Mouse (Mus musculus) midbrain, embryonic 12.5 days (tissue): Measurements from ENCODE around the gene Cbx7. TPM values are rescaled to one million over a fixed set of nuclear protein-coding genes. Genes with fewer than 3 reads are reported as not detected.

Source experiments
- ATAC-seq: fragments of 200-750 bp; cut with Nextera tagmentation; 2 replicates; pipeline ENCODE4 v1.8.0; 2017; ENCODE audit warnings: low read depth, moderate TSS enrichment, moderate library complexity; ENCODE audit not compliant: low FRiP score
- H3K27ac ChIP-seq: fragments of 300-500 bp; sonication (generic); replicated peaks from 2 replicates; pipeline ENCODE4 v1.5.1; 2016; ENCODE audit warnings: mild to moderate bottlenecking
- H3K27me3 ChIP-seq: fragments of 300-500 bp; sonication (generic); 2 replicates; pipeline ENCODE4 v1.6.1; 2016; ENCODE audit warnings: mild to moderate bottlenecking
- H3K36me3 ChIP-seq: fragments of 300-500 bp; sonication (generic); 2 replicates; pipeline ENCODE4 v1.6.1; 2016
- H3K4me1 ChIP-seq: fragments of 300-500 bp; sonication (generic); 2 replicates; pipeline ENCODE4 v1.6.1; 2016
- H3K4me2 ChIP-seq: fragments of 300-500 bp; sonication (generic); replicated peaks from 2 replicates; pipeline ENCODE4 v1.6.1; 2016; ENCODE audit warnings: mild to moderate bottlenecking, moderate library complexity
- H3K4me3 ChIP-seq: fragments of 300-500 bp; sonication (generic); 2 replicates; pipeline ENCODE4 v1.5.1; 2016; ENCODE audit warnings: mild to moderate bottlenecking
- H3K9ac ChIP-seq: fragments of 300-500 bp; sonication (generic); replicated peaks from 2 replicates; pipeline ENCODE4 v1.6.1; 2016; ENCODE audit warnings: mild to moderate bottlenecking, moderate library complexity
- H3K9me3 ChIP-seq: fragments of 300-500 bp; sonication (generic); 2 replicates; pipeline ENCODE4 v1.6.1; 2016; ENCODE audit warnings: mild to moderate bottlenecking
- WGBS: fragments of 180-500 bp; shearing (Covaris S2); methylation state at CpG from one replicate; pipeline ENCODE4 v1.1.7; 2016; 5-methylcytosine and 5-hydroxymethylcytosine counted together
- polyA plus RNA-seq: library from polyadenylated mRNA; unstranded; fragments of >200 nt; fragmentation: Nextera tagmentation; extraction: Ambion mirVana; gene quantifications from 2 replicates; pipeline ENCODE4 v1.2.1, GENCODE M21; 2016

Gene Cbx7
- polyA plus RNA-seq, 1 experiment from 2014 or later, result 4.2 TPM

GRCm38 (mm10) chr15:79931496-79932141, 39.3 kb downstream of the Cbx7 start:
- H3K36me3 ChIP-seq, result no peaks in the 10 kb centered on the region
- H3K4me1 ChIP-seq, result peaks cover 43% of the 10 kb centered on the region
- no peak overlapping the region for H3K9ac ChIP-seq
- 0 out of 2 replicates have a peak overlapping the region, but pooled peaks have one; percentile 30 for H3K27ac ChIP-seq
- peak overlapping the region; percentile 83 for H3K4me2 ChIP-seq
- peaks cover 45% of the 10 kb centered on the region for H3K27me3 ChIP-seq
- no peak for ATAC-seq
- 21% methylated on average over 13 of the region's 13 CpGs for WGBS
- H3K4me3 ChIP-seq, result peak overlapping the region; percentile 67
- no peaks in the 10 kb centered on the region for H3K9me3 ChIP-seq

GRCm38 (mm10) chr15:79929734-79930133, 41.2 kb downstream of the Cbx7 start:
- 84% methylated on average over 3 of the region's 3 CpGs for WGBS
- H3K4me2 ChIP-seq, result no peak overlapping the region
- H3K36me3 ChIP-seq, result no peaks in the 10 kb centered on the region
- no peak overlapping the region for H3K9ac ChIP-seq
- H3K27ac ChIP-seq, result no peak overlapping the region
- no peak overlapping the region for H3K4me3 ChIP-seq
- H3K4me1 ChIP-seq, result peaks cover 39% of the 10 kb centered on the region
- H3K9me3 ChIP-seq, result no peaks in the 10 kb centered on the region
- peaks cover 45% of the 10 kb centered on the region for H3K27me3 ChIP-seq
- no peak for ATAC-seq

GRCm38 (mm10) chr15:79928736-79929135, 42.2 kb downstream of the Cbx7 start:
- peaks cover 44% of the 10 kb centered on the region for H3K27me3 ChIP-seq
- ATAC-seq, result no peak
- WGBS, result 88% methylated on average over 2 of the region's 2 CpGs

GRCm38 (mm10) chr15:79928316-79928715, 42.6 kb downstream of the Cbx7 start:
- Histone ChIP-seq H3K4me3 (peak overlapping the region; percentile 50; the same call in 1 of the 2 replicates), H3K9me3 (no peaks in the 10 kb centered on the region), H3K4me1 (peaks cover 25% of the 10 kb centered on the region), H3K36me3 (no peaks in the 10 kb centered on the region), H3K4me2 (peak overlapping the region; percentile 70), H3K27ac (no peak overlapping the region), H3K9ac (no peak overlapping the region), H3K27me3 (peaks cover 40% of the 10 kb centered on the region)
- ATAC-seq, result no peak
- WGBS, result 90% methylated on average over 3 of the region's 3 CpGs

More at GRCm38 (mm10) chr15:79928736-79929135, 42.2 kb downstream of the Cbx7 start:
- Histone ChIP-seq H3K9me3 (no peaks in the 10 kb centered on the region), H3K27ac (no peak overlapping the region), H3K36me3 (no peaks in the 10 kb centered on the region), H3K4me2 (no peak overlapping the region), H3K9ac (no peak overlapping the region), H3K4me3 (no peak overlapping the region), H3K4me1 (peaks cover 29% of the 10 kb centered on the region)

- Histone ChIP-seq H3K9me3 (no peaks in the 10 kb centered on the region), H3K36me3 (no peaks in the 10 kb centered on the region), H3K9ac (peak overlapping the region; percentile 49), H3K4me2 (peak overlapping the region; percentile 70), H3K27ac (no peak overlapping the region), H3K4me3 (peak overlapping the region; percentile 50), H3K4me1 (peaks cover 20% of the 10 kb centered on the region), H3K27me3 (peaks cover 34% of the 10 kb centered on the region)
- ATAC-seq, result peak; percentile 77
- WGBS, result under 1% methylated on average over 29 of the region's 29 CpGs
Measured at GRCm38 (mm10) chr15:79927637-79928122, 43.2 kb downstream of the Cbx7 start.

- Histone ChIP-seq H3K9ac (peak overlapping the region; percentile 49; the same call in 1 of the 2 replicates), H3K4me2 (peak overlapping the region; percentile 70), H3K4me3 (peak overlapping the region; percentile 50), H3K27ac (peak overlapping the region; percentile 1; the same call in 1 of the 2 replicates), H3K4me1 (peaks cover 14% of the 10 kb centered on the region), H3K27me3 (peaks cover 28% of the 10 kb centered on the region), H3K9me3 (no peaks in the 10 kb centered on the region), H3K36me3 (peaks cover 4% of the 10 kb centered on the region)
- no peak for ATAC-seq
- 78% methylated on average over 11 of the region's 11 CpGs for WGBS
Measured at GRCm38 (mm10) chr15:79926856-79927416, 44.0 kb downstream of the Cbx7 start.

- Histone ChIP-seq H3K4me3 (no peak overlapping the region), H3K9me3 (no peaks in the 10 kb centered on the region), H3K36me3 (peaks cover 11% of the 10 kb centered on the region), H3K9ac (no peak overlapping the region), H3K4me1 (no peaks in the 10 kb centered on the region), H3K27ac (no peak overlapping the region), H3K4me2 (no peak overlapping the region), H3K27me3 (no peaks in the 10 kb centered on the region)
- 54% methylated on average over 2 of the region's 2 CpGs for WGBS
- no peak for ATAC-seq
Measured at GRCm38 (mm10) chr15:79919787-79920186, 51.1 kb downstream of the Cbx7 start.

GRCm38 (mm10) chr15:79918485-79918884, 52.4 kb downstream of the Cbx7 start:
- Histone ChIP-seq H3K27ac (no peak overlapping the region), H3K27me3 (no peaks in the 10 kb centered on the region), H3K9ac (no peak overlapping the region), H3K9me3 (no peaks in the 10 kb centered on the region), H3K4me2 (no peak overlapping the region), H3K4me1 (no peaks in the 10 kb centered on the region), H3K36me3 (peaks cover 11% of the 10 kb centered on the region), H3K4me3 (no peak overlapping the region)
- ATAC-seq, result no peak
- 91% methylated on average over 16 of the region's 16 CpGs for WGBS

- Histone ChIP-seq H3K9ac (no peak overlapping the region), H3K9me3 (no peaks in the 10 kb centered on the region), H3K36me3 (peaks cover 9% of the 10 kb centered on the region), H3K27me3 (no peaks in the 10 kb centered on the region), H3K4me2 (no peak overlapping the region), H3K4me3 (no peak overlapping the region), H3K27ac (no peak overlapping the region), H3K4me1 (no peaks in the 10 kb centered on the region)
- 92% methylated on average over 14 of the region's 14 CpGs for WGBS
- no peak for ATAC-seq
Measured at GRCm38 (mm10) chr15:79917111-79917720, 53.7 kb downstream of the Cbx7 start.

- Histone ChIP-seq H3K4me1 (no peaks in the 10 kb centered on the region), H3K27ac (no peak overlapping the region), H3K9ac (no peak overlapping the region), H3K9me3 (no peaks in the 10 kb centered on the region), H3K4me2 (no peak overlapping the region), H3K4me3 (no peak overlapping the region), H3K27me3 (no peaks in the 10 kb centered on the region), H3K36me3 (0 out of 2 replicates have a peak, but pooled peaks cover 4% of the 10 kb centered on the region)
- ATAC-seq, result no peak
- WGBS, result 75% methylated on average over 5 of the region's 5 CpGs
Measured at GRCm38 (mm10) chr15:79916150-79916549, 54.8 kb downstream of the Cbx7 start.

- 85% methylated on average over 3 of the region's 3 CpGs for WGBS
- no peak overlapping the region for H3K4me3 ChIP-seq
- H3K27me3 ChIP-seq, result no peaks in the 10 kb centered on the region
Measured at GRCm38 (mm10) chr15:79914357-79914756, 56.6 kb downstream of the Cbx7 start.

GRCm38 (mm10) chr15:79913761-79914346, 57.1 kb downstream of the Cbx7 start:
- Histone ChIP-seq H3K27ac (no peak overlapping the region), H3K27me3 (no peaks in the 10 kb centered on the region), H3K4me3 (no peak overlapping the region), H3K9ac (no peak overlapping the region), H3K4me1 (no peaks in the 10 kb centered on the region), H3K4me2 (no peak overlapping the region), H3K9me3 (no peaks in the 10 kb centered on the region), H3K36me3 (0 out of 2 replicates have a peak, but pooled peaks cover 4% of the 10 kb centered on the region)
- ATAC-seq, result no peak
- 90% methylated on average over 6 of the region's 6 CpGs for WGBS

More at GRCm38 (mm10) chr15:79914357-79914756, 56.6 kb downstream of the Cbx7 start:
- Histone ChIP-seq H3K27ac (no peak overlapping the region), H3K36me3 (0 out of 2 replicates have a peak, but pooled peaks cover 4% of the 10 kb centered on the region), H3K4me2 (no peak overlapping the region), H3K9ac (no peak overlapping the region), H3K9me3 (no peaks in the 10 kb centered on the region), H3K4me1 (no peaks in the 10 kb centered on the region)
- ATAC-seq, result no peak
